ENCODE assay signal across 21 mouse cellular contexts in genomic region chr2:115890030-115890429, GRCm38 (mm10).
A peak's percentile ranks its signal among the peaks of the same experiment; 100 is the strongest.
DNase-seq lines count a peak whose midpoint lies in the region; ATAC-seq lines count a peak whose summit lies in the region.
"Had no signal": no experiment of that assay in that cellular context is flagged by ENCODE, and none has a peak within 500 bp of the region (broad histone marks: within the 10 kb centered on the region; RNA-seq: fewer than 3 reads in every experiment).

No protein-coding gene starts in this region.

- ATAC-seq in granulocyte monocyte progenitor cell, adult 5-6 weeks (replicated peaks; ENCODE audit: poor library complexity, severe bottlenecking), result peak; percentile 76
- peak; percentile 81 for ATAC-seq in megakaryocyte, adult 5-6 weeks (ENCODE audit: poor library complexity, severe bottlenecking)
- peak; percentile 77 for ATAC-seq in megakaryocyte progenitor cell, adult 5-6 weeks (replicated peaks; ENCODE audit: poor library complexity)
- ATAC-seq: activated CD4-positive, CD25-positive, alpha-beta regulatory T cell, adult 4 months; CD4-positive, CD25-positive, alpha-beta regulatory T cell, adult 4 months; Patski had no signal

- peak; percentile 74 for DNase-seq in 416B (ENCODE audit: low read depth)
- no peak for DNase-seq in layer of hippocampus, postnatal 14 days (ENCODE audit: low spot score in 2 of 2)
- DNase-seq in urinary bladder, postnatal 14 days (ENCODE audit: low spot score), result no peak
- DNase-seq in left cerebral cortex, postnatal 25 days (ENCODE audit: low spot score in 2 of 2), result no peak
- DNase-seq in layer of hippocampus, postnatal 10 days (ENCODE audit: low spot score in 2 of 2), result no peak
- DNase-seq: adrenal gland, adult 2 months; adrenal gland, adult 8-10 months; adrenal gland, postnatal 10 days; adrenal gland, postnatal 14 days; adrenal gland, postnatal 25 days; adrenal gland, postnatal 36 days; B cell, adult 2 months; cerebellum, adult 11 months; cerebellum, adult 11-12 months; cerebellum, adult 18-20 months had no signal

- intact Hi-C loops in left cerebral cortex, postnatal 25 days (cut with DNase I), result no loop called here
